Mouse (Mus musculus) gastrocnemius, postnatal 4 days (tissue): ENCODE measurements around the gene Wfdc13. TPM values are rescaled to one million over a fixed set of nuclear protein-coding genes. Genes with fewer than 3 reads are reported as not detected.
A peak's percentile ranks its signal among the peaks of the same experiment; 100 is the strongest.

Source experiments
- DNase-seq, 2 experiments: peaks; one replicate each; pipeline ENCODE4 v3.0.0; 2021 to 2022; ENCODE audit warnings: low spot score in 2 of 2, mixed read lengths in 2 of 2
- long read RNA-seq, 2 experiments: library from polyadenylated mRNA; stranded (forward); transcript quantifications; one replicate each; pipeline ENCODE4 v2.0.0; 2021
- total RNA-seq, 2 experiments: library from RNA; stranded (reverse); gene quantifications; 2 replicates each; pipeline ENCODE4 v1.2.3; 2021

The Wfdc13 gene
- total RNA-seq: not detected
- long read RNA-seq, experiment 1: 0 reads
- long read RNA-seq, experiment 2: 0 reads

DNA sequence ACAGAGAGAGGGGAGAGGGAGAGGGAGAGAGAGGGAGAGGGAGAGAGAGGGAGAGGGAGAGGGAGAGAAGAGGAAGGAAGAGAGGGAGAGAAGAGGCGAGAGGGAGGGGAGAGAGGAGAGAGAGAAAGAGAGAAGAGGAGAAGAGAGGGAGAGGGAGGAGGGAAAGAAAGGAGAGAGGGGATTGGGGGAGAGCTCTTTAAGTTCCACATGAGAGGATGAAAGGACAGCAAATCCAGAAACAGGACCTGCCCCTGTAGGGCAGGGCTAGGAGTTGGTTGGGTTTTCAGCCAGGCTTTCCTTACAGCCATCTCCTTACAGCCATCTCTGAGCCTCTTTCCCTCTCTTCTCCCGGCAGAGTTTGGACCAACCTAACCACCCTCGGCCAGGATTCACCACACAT, at the start of gene Wfdc13:
Gene Wfdc13, plus strand, starts transcription at position 301 of the 400 bp plus-strand sequence.
- DNase-seq: no peak

DNA sequence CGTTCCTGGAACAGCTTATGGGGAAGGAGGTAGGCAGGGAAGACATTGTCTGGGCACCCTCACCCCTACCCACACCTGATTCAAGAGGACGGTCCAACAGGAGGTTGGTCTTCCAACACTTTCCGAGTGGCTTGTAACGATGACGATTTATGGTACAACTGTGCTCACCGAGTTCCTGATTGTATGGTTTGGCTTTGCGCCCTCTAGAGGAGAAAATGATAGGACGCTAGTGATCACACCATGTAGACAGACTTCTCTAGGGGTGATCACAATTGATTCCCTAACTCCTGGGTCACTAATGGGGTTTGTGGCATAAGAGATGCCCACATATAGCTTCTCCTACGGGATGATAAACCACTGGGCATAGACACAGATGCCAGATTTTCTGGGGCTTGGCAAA, 49.6 kb upstream of the Wfdc13 start:
- DNase-seq: no peak

DNA sequence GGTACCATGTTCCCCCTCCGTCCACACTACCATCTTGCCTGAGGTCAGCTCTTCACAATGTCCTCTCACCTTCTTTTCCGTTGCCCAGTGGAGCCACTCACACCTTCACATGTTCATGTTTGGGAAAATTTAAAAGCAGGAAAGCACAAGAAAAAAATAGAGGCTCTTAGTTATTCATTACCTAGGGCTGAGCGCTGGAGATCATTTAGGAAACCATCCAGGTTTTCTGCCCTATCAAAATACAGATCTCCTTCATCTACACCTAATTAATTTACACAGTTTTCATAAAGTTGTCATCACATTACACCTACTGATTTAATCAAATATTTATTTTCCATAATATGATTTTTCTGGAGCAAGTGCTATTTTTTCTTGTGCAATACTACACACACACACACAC, 46.2 kb upstream of the Wfdc13 start, which contains the start of gene Wfdc16:
Gene Wfdc16, minus strand, starts transcription at position 101 of the 400 bp plus-strand sequence.
- DNase-seq: no peak

DNA sequence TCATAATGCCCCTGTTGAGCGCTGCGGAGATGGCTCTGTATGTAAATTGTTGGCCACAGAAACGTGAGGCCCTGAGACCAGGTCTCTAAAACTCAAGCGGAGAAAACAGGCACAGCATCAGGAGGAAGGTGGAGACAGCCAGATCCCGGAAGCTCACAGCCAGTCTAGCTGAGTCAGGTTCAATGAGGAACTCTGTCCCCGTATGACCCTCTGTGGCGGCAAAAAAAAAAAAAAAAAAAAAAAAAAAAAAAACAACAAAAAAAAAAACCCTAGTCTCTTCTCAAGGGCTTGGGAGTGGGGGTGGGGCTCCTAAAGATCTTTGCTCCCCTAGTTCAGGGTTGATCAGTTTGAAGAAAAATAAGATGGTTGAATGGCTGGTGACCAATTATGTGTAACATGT, 43.8 kb upstream of the Wfdc13 start:
- no peak for DNase-seq

DNA sequence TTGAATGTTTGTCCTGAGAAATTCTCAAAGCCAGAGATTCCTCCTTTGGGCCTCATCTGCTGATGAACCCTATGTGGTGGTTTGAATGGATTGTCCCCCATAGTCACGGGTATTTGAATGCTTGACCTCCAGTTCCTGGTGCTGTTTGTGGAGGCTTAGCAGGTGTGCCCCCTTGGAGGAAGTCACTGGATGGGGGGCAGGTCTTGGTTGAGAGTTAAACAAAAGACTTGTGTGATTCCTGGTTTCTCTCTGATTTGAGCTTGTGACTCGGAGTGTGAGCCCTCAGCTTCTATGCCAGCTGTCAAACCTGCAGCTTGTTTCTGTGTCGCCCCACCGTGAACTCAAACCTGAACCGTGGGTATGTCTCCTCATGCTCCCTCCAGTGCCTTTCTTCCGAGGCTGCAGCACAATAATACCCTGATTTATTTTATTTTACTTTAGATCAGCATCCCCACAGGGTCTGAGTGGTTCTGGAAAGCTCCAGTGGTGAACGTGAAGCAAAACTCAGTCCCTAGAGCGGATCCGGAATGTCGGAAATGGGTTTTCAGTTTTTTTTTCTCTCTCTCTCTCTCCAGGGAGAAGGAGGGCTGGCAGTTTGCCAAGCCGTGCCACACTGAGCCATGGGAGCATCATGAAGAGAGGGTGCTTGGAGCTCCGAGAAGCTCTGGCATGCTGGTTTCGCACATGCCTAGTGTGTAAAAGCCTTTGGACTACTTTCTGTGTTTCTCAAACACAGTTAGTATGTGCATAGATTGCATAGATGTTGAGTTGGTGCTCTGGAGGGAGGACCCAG, 42.8 kb upstream of the Wfdc13 start:
- no peak for DNase-seq

DNA sequence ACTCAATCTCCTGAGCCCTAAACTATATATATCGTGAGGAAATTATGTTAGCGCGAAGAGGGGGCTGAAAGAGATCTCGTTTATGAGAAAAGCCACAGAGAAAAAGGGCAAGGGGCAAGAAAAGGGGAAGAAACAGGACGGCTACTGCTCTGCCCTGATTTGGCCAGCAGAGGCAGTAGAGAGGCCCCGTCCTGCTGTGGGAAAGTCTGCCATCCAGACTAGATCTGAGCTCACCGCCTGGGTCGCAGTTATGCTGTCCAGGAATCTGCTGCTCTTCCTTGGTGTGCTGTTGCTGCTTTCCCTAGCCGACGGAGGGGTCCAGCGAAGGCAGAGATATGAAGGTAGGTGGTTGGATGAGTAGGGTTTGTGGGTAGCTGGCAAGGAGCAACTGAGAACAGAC, 29.0 kb upstream of the Wfdc13 start, which contains the start of gene Wfdc10:
Gene Wfdc10, plus strand, starts transcription at position 189 of the 400 bp plus-strand sequence.
- peak; percentile 30 to 42 for DNase-seq

DNA sequence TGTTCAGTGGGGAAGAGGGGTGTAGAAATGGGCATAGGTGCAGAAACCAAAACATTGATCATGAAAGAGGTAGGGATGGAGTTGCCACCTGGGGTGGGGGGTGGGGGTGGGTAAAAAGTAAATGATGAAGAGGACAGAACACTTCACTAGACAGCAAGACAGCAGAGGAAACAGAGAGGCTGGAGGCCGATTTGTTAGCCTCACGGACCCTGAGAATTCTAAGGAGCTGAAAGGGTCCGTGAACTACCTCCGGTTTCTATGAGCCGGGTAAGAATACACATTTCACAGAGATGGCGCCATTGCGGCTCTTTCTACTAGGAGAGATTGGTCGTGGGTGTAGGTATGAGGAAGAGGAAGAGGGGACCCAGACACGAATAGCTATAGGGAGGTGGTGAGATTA, 28.4 kb upstream of the Wfdc13 start, which contains the start of gene Wfdc9:
Gene Wfdc9, minus strand, starts transcription at position 101 of the 400 bp plus-strand sequence.
- DNase-seq: no peak

DNA sequence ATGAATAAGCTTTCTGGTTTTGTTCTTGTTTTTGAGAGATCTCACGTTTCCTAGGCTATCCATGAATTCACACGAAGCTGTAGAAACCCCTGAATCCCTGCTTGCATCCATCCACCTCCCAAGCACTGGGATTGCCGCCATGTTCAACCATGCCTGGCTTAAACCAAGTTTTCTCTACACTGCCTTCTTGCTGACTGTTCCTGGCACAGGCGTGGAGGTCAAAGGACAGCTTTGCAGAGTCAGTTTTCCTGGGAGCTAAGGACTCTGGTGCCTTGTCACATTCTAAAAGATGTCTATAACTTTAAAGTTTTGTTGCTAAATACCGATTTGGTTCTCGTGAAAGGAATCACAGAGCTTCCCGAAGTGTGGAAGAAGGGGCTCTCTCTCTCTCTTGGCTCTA, 20.1 kb upstream of the Wfdc13 start:
- no peak for DNase-seq

DNA sequence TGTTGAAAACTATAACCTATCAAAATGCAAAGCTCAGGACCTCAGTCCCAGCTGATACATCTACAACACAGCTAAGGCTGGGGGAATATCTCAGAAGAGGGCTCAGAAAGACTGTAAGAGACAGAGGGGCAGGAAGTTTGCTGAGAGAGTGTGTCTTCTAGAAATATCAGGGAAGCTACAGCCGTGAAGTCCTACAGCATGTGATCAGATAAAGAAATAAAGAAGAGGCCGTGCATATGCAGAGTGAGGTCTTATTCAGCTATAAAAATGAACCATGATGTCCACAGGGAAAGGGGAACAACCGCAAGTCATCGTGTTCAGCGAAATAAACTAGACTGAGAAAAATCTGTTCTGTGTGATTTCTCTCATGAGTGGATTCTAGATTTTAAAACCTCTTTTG, 14.6 kb upstream of the Wfdc13 start:
- no peak for DNase-seq

DNA sequence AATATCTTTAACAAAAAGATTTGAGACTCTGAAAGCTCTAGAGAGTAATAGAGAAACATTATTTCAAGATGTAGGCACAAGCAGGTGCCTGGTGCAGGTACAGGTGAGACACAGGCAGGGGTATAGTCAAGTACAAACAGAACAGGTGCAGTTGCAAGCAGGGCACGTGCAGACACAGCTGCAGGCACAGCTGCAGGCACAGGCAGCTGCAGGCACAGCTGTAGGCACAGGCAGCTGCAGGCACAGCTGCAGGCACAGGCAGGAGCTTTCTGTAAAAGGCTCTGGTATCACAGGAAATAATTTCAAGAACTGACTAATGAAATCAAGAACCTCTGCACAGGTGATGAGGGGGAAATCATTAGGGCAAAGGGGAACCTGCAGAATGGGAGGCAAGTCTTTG, 14.0 kb upstream of the Wfdc13 start:
- no peak for DNase-seq

DNA sequence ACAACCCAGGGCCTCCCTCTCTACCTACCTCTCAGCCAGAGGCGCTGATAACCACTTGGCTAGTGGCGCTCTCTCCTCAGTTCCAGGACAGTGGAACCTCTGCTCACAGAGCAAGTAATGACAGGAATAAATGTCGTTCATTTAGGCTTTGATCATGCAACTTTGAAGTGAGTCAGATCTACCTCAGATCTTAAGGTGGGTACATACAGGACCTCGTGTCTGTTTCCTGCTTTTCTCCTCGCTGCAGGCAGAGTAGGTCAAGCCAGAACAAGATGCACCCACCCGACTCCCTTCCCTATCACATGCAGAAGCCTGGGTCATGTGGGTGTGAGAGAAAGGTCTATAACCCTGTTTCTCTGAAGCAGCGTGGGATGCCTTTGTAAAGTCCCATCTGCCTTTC, 10.9 kb upstream of the Wfdc13 start, which contains the start of gene Wfdc11:
Gene Wfdc11, minus strand, starts transcription at position 101 of the 400 bp plus-strand sequence.
- DNase-seq: no peak

DNA sequence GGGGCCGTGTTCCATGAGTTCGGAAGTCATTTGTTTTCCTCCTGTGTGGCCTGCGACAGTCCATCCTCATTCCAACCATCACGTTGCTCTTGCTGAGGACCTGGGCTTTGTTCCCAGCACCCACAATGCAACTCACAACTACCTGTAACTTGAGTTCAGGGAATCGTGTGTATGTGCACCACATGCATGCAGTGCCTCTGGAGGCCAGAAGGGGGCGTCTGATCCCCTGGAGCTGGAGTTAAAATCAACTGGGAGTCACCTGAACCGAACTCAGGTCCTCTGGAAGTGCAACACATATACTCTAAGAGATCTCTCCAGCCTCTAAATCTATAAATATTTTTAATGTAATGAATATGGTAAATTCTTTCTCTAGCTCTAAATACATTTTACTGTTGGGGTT, 8.8 kb upstream of the Wfdc13 start:
- no peak for DNase-seq

DNA sequence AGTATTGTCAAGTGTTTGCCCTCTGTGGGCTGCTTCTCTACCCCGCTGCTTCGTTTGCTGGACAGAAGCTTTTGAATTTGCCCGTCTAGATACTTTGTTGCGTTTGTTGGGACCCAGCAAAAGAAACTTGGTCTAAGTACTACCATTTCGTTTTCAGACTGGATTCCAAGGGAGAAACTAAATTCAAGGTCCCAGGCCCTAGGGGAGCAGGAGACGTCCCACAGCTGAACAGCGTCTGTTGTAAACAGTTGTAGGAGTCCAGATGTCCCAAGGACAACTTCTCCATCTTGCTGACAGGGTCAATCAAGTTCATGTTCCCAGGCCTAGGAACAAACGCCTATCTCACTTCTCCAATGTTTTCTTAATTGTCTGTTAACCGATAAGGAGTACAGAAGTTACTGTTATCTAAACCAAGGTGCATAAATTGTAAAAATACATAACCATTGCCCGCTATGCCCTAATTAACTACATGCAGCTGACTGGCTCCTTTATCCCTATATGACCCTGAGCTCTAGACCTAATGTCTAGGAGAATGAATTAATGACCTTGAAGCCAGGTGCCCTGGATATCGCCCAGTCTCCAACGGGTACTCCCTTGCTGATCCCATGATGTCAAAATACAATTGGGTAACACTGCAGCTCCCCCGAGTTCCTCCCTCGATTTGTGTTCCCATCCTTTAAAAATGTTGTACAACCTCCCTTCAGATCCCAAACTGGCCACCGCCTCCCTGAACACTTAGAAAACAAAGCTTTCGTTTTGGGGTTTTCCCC, 7.8 kb upstream of the Wfdc13 start:
- DNase-seq: no peak

DNA sequence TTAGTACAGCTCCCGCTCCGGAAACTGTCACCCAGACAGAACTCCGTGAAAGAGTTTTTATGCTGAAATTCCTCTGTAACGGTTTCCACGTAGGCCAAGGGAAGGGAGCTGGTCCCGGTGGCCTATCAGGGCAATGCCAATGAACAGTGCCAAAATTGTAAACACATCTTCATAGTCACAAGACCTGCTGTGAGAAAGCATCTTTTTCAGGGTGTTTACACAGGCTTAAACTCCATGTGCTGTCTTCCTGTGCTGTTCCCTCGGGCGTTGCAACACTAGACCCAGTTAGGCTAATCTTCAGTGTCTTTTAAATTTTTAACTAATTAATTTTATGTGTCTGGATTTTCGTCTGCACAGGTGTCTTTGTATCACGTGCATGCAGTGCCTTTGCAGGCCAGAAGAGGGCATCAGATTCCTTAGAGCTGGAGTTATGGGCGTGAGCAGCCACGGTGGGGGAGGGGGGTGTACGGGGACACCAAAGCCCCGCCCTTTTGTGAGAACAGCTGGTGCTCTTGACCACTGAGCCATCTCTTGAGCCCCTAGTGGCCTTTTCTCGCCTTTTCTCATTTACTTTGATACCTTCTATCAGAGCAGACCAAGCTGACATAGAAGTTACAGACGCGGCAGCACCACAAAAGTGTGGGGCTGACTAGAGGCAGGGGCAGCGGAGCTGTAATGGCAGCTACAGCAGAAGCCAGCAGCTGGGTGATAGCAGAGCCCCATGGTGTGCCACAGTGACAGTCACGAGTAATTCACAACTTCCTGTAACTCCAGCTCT, 5.9 kb upstream of the Wfdc13 start:
- DNase-seq: peak; percentile 32 to 71

DNA sequence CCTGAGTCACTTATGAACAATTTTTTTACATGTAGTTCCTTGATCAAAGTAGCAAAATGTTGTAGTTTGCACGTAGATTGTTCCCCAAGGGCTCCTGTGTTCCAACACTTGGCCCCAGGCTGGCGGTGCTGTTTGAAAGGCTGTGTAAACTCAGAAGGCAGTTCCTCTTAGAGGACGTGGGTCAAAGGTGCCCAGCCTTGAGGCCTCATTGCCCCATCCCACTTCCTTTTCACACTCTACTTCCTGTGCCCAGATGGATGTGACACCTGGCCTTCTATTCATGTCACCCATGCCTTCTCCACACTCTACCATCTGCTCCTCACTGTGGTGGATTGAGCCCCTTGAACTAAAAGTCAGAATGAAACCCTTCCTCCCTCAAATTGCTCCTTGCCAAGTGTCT, 5.0 kb upstream of the Wfdc13 start:
- DNase-seq: no peak

DNA sequence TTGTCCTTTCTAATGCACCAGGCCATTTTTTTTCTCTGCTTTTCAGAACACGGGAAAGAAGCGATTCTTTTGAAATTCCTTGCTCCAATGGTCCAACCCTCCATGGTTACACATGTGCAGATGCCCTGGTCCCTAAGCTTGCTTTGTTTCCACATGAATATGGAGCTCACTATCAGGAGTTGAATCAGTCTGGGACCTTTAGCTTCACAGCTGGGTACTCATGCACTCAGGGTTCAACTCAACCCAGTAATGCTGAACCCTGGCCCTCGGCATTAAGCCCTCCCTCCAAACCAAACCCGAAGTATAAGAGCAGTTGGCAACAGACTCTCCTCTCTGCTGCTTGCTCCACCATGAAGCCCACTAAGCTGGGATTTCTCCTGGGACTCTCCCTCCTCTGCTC, 13.3 kb downstream of the Wfdc13 start, which contains the start of gene Spint4:
Gene Spint4, plus strand, starts transcription at position 301 of the 400 bp plus-strand sequence.
- DNase-seq: no peak

DNA sequence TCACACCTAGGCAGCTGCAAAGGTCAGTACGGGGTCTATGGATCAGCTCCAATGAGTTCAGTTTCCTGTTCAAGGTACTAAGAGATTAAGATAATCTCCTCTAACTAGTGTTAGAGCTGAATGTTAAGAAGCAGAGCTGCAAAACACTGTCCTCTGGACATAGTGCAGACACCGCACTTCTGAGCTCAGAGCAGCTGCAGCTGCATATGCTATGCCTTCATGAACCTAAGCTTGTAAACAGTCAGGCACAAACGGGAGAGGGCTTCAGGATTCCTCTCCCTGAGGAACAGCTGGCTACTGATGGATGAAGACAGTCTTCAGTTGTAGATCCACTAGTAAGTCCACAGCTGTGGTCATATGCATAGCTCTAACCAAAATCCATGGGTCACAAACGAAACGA, 16.1 kb downstream of the Wfdc13 start:
- DNase-seq: no peak

DNA sequence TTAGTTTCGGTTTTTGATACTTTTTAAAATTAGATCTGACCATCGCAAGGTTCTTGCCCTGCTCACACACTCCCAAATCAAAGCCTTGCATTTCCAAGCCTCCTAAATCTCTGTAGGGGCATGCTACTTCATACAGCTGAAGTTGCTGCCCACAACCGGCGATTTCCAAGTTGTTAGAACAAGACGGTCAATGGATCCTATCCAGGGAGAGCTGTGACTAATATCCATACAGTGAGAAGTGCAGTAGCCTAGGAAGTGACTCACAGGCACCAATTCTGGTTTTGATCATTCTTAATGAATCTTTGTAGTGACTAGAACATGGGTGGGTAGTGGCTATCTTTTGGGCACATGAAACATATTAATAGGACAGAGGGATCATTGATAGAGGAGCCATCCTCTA, 16.9 kb downstream of the Wfdc13 start:
- DNase-seq: no peak

DNA sequence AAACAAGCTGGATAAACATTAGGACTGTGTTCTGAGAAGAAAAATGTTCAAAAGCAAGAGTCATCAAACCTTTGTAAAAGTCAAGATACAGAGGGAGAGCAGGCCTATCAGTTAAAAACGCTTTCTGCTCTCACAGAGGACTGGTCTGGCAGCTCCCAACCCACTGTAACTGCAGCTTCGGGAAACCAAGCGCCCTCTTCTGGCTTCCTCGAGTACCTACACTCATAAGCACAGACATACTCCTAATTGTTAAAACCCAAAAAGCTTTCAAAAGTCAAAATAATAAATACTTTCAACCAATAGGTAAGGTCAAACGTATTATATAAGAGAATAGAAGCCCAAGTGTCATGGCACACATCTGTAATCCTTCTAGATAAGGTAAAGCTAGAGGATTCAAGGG, 19.3 kb downstream of the Wfdc13 start:
- no peak for DNase-seq

DNA sequence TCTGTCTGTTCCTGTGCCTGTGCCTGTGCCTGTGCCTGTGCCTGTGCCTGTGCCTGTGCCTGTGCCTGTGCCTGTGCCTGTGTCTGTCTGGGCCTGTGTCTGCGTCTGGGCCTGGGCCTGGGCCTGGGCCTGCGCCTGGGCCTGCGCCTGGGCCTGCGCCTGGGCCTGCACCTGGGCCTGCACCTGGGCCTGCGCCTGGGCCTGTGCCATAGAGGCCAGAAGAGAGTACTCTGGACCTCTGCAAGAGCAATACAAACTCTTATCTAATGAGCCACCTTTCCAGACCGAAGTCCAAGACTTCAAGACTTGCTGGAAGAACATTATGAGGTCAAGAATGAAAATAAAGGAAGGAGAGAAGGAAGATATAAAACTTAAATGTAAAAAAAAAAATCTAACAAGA, 20.4 kb downstream of the Wfdc13 start:
- no peak for DNase-seq

DNA sequence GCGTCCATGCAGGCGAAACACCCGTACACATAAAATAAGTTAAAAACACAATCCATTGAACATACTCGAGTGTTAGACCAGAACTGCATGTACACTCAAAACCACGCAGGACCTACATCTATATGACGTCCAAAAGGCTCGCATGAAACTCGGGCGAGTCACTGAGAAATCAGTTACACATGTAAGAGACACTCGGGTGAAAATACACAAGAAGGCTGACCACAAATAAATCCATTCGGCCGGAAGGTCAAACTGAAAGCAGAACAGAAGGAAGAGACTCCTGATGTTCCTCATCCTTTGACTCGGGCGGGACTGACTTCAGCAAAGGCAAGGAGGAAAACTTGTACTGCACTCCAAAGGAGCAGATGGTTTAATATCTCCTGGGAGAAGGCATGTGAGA, 21.1 kb downstream of the Wfdc13 start:
- no peak for DNase-seq
